In genomic region chr8:128480896-128481665, GRCm38 (mm10) we compare ENCODE assay signal across 15 mouse cellular contexts.
DNase-seq lines count a peak whose midpoint lies in the region; ATAC-seq lines count a peak whose summit lies in the region.
"Had no signal": no experiment of that assay in that cellular context is flagged by ENCODE, and none has a peak within 500 bp of the region (broad histone marks: within the 10 kb centered on the region; RNA-seq: fewer than 3 reads in every experiment).

No protein-coding gene starts in this region.

- H3K9me3 ChIP-seq in kidney, embryonic 14.5 days (ENCODE audit: control insufficient read depth, low read length), result no peaks in the 10 kb centered on the region
- no peaks in the 10 kb centered on the region for H3K9me3 ChIP-seq in hindbrain, embryonic 10.5 days
- H3K9me3 ChIP-seq: embryonic facial prominence, embryonic 10.5 days had no signal

- H3K4me3 ChIP-seq in kidney, embryonic 14.5 days (ENCODE audit: low read length), result no peak overlapping the region
- H3K4me3 ChIP-seq in hindbrain, embryonic 10.5 days, result no peak overlapping the region
- H3K4me3 ChIP-seq: embryonic facial prominence, embryonic 10.5 days; left cerebral cortex, adult 2 months had no signal

- no peak overlapping the region for H3K4me2 ChIP-seq in kidney, embryonic 14.5 days (replicated peaks; ENCODE audit: low read depth, low read length)

- H3K36me3 ChIP-seq in kidney, embryonic 14.5 days (ENCODE audit: control insufficient read depth, insufficient read depth, low read length), result peaks cover 33% of the 10 kb centered on the region; the same call in 1 of the 2 replicates
- 0 out of 2 replicates have a peak, but pooled peaks cover 6% of the 10 kb centered on the region for H3K36me3 ChIP-seq in hindbrain, embryonic 10.5 days

- no peak overlapping the region for H3K9ac ChIP-seq in kidney, embryonic 14.5 days (ENCODE audit: low read depth, low read length)

- no peak for DNase-seq in kidney, adult 9 months
- DNase-seq in MN1 (ENCODE audit: low spot score), result peak; percentile 66
- peak; percentile 17 for DNase-seq in induced T-regulatory cell, adult 2 months (ENCODE audit: low read depth)
- peak; percentile 44 to 76 for DNase-seq in thymus, adult 18-20 months
- no peak for DNase-seq in left cerebral cortex, adult 8-10 months (ENCODE audit: low spot score in 2 of 2)
- DNase-seq in hindbrain, embryonic 10.5 days (ENCODE audit: low spot score), result no peak
- DNase-seq: cerebellum, adult 9-11 months; gastrocnemius, postnatal 10 days; heart, postnatal 14 days; liver had no signal

- 83% methylated on average over 8 of the region's 8 CpGs for WGBS in kidney, embryonic 14.5 days
- WGBS in hindbrain, embryonic 10.5 days, result 87% methylated on average over 8 of the region's 8 CpGs

- peak overlapping the region; percentile 37; the same call in 1 of the 2 replicates for H3K27ac ChIP-seq in kidney, embryonic 14.5 days (ENCODE audit: low read depth, low read length)
- no peak overlapping the region for H3K27ac ChIP-seq in hindbrain, embryonic 10.5 days
- H3K27ac ChIP-seq: embryonic facial prominence, embryonic 10.5 days; left cerebral cortex, adult 2 months had no signal

- no peak for ATAC-seq in kidney, embryonic 14.5 days (ENCODE audit: low FRiP score, low TSS enrichment)
- ATAC-seq in frontal cortex, adult (ENCODE audit: low TSS enrichment), result no peak
- ATAC-seq: CD4-positive, CD25-positive, alpha-beta regulatory T cell, adult 4 months had no signal

- H3K4me1 ChIP-seq in kidney, embryonic 14.5 days (ENCODE audit: control insufficient read depth, insufficient read depth, low read length), result no peaks in the 10 kb centered on the region; the same call in none of the 2 replicates
- H3K4me1 ChIP-seq in hindbrain, embryonic 10.5 days (replicated peaks), result peaks cover 1% of the 10 kb centered on the region; the same call in 1 of the 2 replicates

- H3K27me3 ChIP-seq in kidney, embryonic 14.5 days (ENCODE audit: control insufficient read depth, insufficient read depth, low read length), result no peaks in the 10 kb centered on the region
- no peaks in the 10 kb centered on the region for H3K27me3 ChIP-seq in hindbrain, embryonic 10.5 days (ENCODE audit: insufficient read depth, poor library complexity, severe bottlenecking)

Comparison
In these comparisons a context has a peak if more than half of its experiments do, and no peak if none do; other contexts are left out.
1. DNase-seq: peak in MN1 (single experiment), induced T-regulatory cell, adult 2 months (single experiment) and thymus, adult 18-20 months (2 of 2); none in kidney, adult 9 months (single experiment), left cerebral cortex, adult 8-10 months (0 of 2) and hindbrain, embryonic 10.5 days (single experiment).